Mouse (Mus musculus) ovary, adult 2 months (tissue): Measurements from ENCODE around the gene Olfr603. TPM values are rescaled to one million over a fixed set of nuclear protein-coding genes. Genes with fewer than 3 reads are reported as not detected.

Source experiments
- polyA plus RNA-seq: library from polyadenylated mRNA; depleted of rRNA; stranded (reverse); fragments of >200 nt; gene quantifications from 2 replicates; pipeline ENCODE4 v1.2.3, GENCODE M21; 2012; rRNA removed

Gene Olfr603
- polyA plus RNA-seq = not detected in 2 replicates

GRCm38 (mm10) chr7:103386077-103386476 lies at the start of gene Olfr603:
Gene Olfr603 (minus strand): TSS chr7:103386177.

GRCm38 (mm10) chr7:103414772-103415171 lies 28.8 kb upstream of the Olfr603 start, which contains the start of gene Usp17lc:
Gene Usp17lc (plus strand): TSS chr7:103415072.

DNA sequence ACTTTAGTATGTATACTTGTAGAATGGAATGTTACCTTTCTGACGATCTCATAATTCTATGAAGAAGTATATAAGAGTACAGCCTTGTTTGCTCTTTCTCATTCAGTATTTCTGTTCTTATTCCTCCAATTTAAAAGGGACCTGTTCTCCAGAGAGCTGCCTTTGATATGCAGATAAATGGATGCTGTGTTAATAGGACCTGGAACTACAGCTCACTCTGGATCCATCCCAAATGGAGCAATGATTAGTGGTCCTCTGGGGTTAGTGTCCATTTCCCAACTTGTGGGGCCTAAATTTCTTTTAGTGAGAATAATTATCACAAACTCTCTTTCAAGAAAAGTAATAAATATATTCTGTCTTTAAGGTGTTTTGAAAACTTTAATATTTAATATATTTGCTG lies 23.4 kb downstream of the Olfr603 start, which contains the start of gene Olfr601:
Olfr601 (minus strand) TSS at position 101 of the 400 bp plus-strand sequence.

GRCm38 (mm10) chr7:103349569-103349968 lies 36.4 kb downstream of the Olfr603 start, which contains the start of gene Olfr600:
Gene Olfr600 (minus strand): TSS chr7:103349669.

GRCm38 (mm10) chr7:103335617-103336016 lies 50.4 kb downstream of the Olfr603 start, which contains the start of gene Olfr599:
Gene Olfr599 (plus strand): TSS chr7:103335917.

Other genes starting within 250 kb of the Olfr603 start
- not detected in 2 replicates for gene Olfr588-ps1, start 245.3 kb downstream of the Olfr603 start, polyA plus RNA-seq
- not detected in 2 replicates for gene Olfr589, start 229.8 kb downstream of the Olfr603 start, polyA plus RNA-seq
- not detected in 2 replicates for gene Olfr591, start 207.8 kb downstream of the Olfr603 start, polyA plus RNA-seq
- not detected in 2 replicates for gene Olfr592, start 201.4 kb downstream of the Olfr603 start, polyA plus RNA-seq
- gene Olfr593, start 174.3 kb downstream of the Olfr603 start, polyA plus RNA-seq = not detected in 2 replicates
- gene Olfr594, start 169.2 kb downstream of the Olfr603 start, polyA plus RNA-seq = not detected in 2 replicates
- not detected in 2 replicates for gene Usp17ld, start 133.7 kb downstream of the Olfr603 start, polyA plus RNA-seq
- gene Olfr596, start 80.5 kb downstream of the Olfr603 start, polyA plus RNA-seq = not detected in 2 replicates
- gene Olfr597, start 69.9 kb downstream of the Olfr603 start, polyA plus RNA-seq = not detected in 2 replicates
- gene Olfr598, start 62.6 kb downstream of the Olfr603 start, polyA plus RNA-seq = not detected in 2 replicates
- not detected in 2 replicates for gene Olfr599, start 50.3 kb downstream of the Olfr603 start, polyA plus RNA-seq
- gene Olfr600, start 36.5 kb downstream of the Olfr603 start, polyA plus RNA-seq = not detected in 2 replicates
- gene Olfr601, start 23.5 kb downstream of the Olfr603 start, polyA plus RNA-seq = not detected in 2 replicates
- gene Usp17lc, start 28.9 kb upstream of the Olfr603 start, polyA plus RNA-seq = 0.07 TPM in 1 of 2 replicates, not detected in the other
- gene Olfr605, start 59.3 kb upstream of the Olfr603 start, polyA plus RNA-seq = not detected in 2 replicates
- not detected in 2 replicates for gene Olfr606, start 62.9 kb upstream of the Olfr603 start, polyA plus RNA-seq
- not detected in 2 replicates for gene Olfr607, start 78.0 kb upstream of the Olfr603 start, polyA plus RNA-seq
- not detected in 2 replicates for gene Olfr608, start 83.7 kb upstream of the Olfr603 start, polyA plus RNA-seq
- not detected in 2 replicates for gene Olfr609, start 111.9 kb upstream of the Olfr603 start, polyA plus RNA-seq
- not detected in 2 replicates for gene Olfr610, start 125.9 kb upstream of the Olfr603 start, polyA plus RNA-seq
- gene Olfr611, start 134.7 kb upstream of the Olfr603 start, polyA plus RNA-seq = not detected in 2 replicates
- not detected in 2 replicates for gene Olfr612, start 156.5 kb upstream of the Olfr603 start, polyA plus RNA-seq
- gene Olfr613, start 161.9 kb upstream of the Olfr603 start, polyA plus RNA-seq = not detected in 2 replicates
- not detected in 2 replicates for gene Olfr615, start 169.9 kb upstream of the Olfr603 start, polyA plus RNA-seq
- gene Olfr616, start 183.0 kb upstream of the Olfr603 start, polyA plus RNA-seq = not detected in 2 replicates
- gene Olfr617, start 186.9 kb upstream of the Olfr603 start, polyA plus RNA-seq = not detected in 2 replicates
- not detected in 2 replicates for gene Olfr618, start 203.9 kb upstream of the Olfr603 start, polyA plus RNA-seq
- not detected in 2 replicates for gene Olfr619, start 214.4 kb upstream of the Olfr603 start, polyA plus RNA-seq
- gene Olfr620, start 226.4 kb upstream of the Olfr603 start, polyA plus RNA-seq = not detected in 2 replicates